In genomic region chr19:57767051-57767450, GRCm38 (mm10) we compare ENCODE assay signal across 27 mouse cellular contexts.
"Had no signal": no experiment of that assay in that cellular context is flagged by ENCODE, and none has a peak within 500 bp of the region (broad histone marks: within the 10 kb centered on the region; RNA-seq: fewer than 3 reads in every experiment).

No protein-coding gene starts in this region.

- H3K27ac ChIP-seq: limb, embryonic 10.5 days; limb, embryonic 12.5 days; limb, embryonic 13.5 days; limb, embryonic 15.5 days; liver, embryonic 12.5 days; liver, embryonic 13.5 days; liver, embryonic 14.5 days; liver, embryonic 15.5 days; lung, embryonic 15.5 days; macrophage; midbrain, embryonic 10.5 days; midbrain, embryonic 12.5 days; midbrain, embryonic 13.5 days; midbrain, embryonic 15.5 days had no signal

- DNase-seq: left cerebral cortex, postnatal 4 days; liver; liver, embryonic 13.5 days; liver, postnatal 0 days; lung, adult 18-20 months; lung, adult 2 months; lung, embryonic 14.5 days; lung, postnatal 10 days; lung, postnatal 14 days; lung, postnatal 36 days; lung, postnatal 4 days; midbrain, embryonic 14.5 days had no signal

- H3K27me3 ChIP-seq: limb, embryonic 12.5 days; limb, embryonic 13.5 days; limb, embryonic 15.5 days; liver, embryonic 12.5 days; liver, embryonic 13.5 days; liver, embryonic 15.5 days; lung, embryonic 15.5 days; megakaryocyte, embryonic 14.5 days; midbrain, embryonic 12.5 days; midbrain, embryonic 13.5 days; midbrain, embryonic 15.5 days had no signal

- H3K9me3 ChIP-seq: limb, embryonic 10.5 days; limb, embryonic 12.5 days; limb, embryonic 13.5 days; limb, embryonic 15.5 days; liver, embryonic 12.5 days; liver, embryonic 13.5 days; liver, embryonic 15.5 days; lung, embryonic 15.5 days; megakaryocyte, embryonic 14.5 days; midbrain, embryonic 10.5 days; midbrain, embryonic 12.5 days; midbrain, embryonic 13.5 days; midbrain, embryonic 15.5 days had no signal

- H3K36me3 ChIP-seq: limb, embryonic 15.5 days; liver, embryonic 12.5 days; liver, embryonic 13.5 days; liver, embryonic 15.5 days; midbrain, embryonic 12.5 days; midbrain, embryonic 15.5 days had no signal

- H3K9ac ChIP-seq: limb, embryonic 12.5 days; limb, embryonic 13.5 days; limb, embryonic 15.5 days; liver, embryonic 12.5 days; liver, embryonic 13.5 days; liver, embryonic 14.5 days; liver, embryonic 15.5 days; liver, postnatal 0 days; lung, embryonic 14.5 days; lung, embryonic 15.5 days; midbrain, embryonic 12.5 days; midbrain, embryonic 13.5 days; midbrain, embryonic 15.5 days had no signal

- H3K4me3 ChIP-seq: limb, embryonic 10.5 days; limb, embryonic 12.5 days; limb, embryonic 13.5 days; limb, embryonic 15.5 days; liver, embryonic 12.5 days; liver, embryonic 13.5 days; liver, embryonic 15.5 days; lung, embryonic 15.5 days; megakaryocyte, embryonic 14.5 days; midbrain, embryonic 10.5 days; midbrain, embryonic 12.5 days; midbrain, embryonic 13.5 days; midbrain, embryonic 15.5 days; myocyte had no signal

- H3K4me1 ChIP-seq: limb, embryonic 10.5 days; limb, embryonic 12.5 days; limb, embryonic 13.5 days; limb, embryonic 15.5 days; megakaryocyte, embryonic 14.5 days; midbrain, embryonic 10.5 days; midbrain, embryonic 12.5 days; midbrain, embryonic 13.5 days; midbrain, embryonic 15.5 days had no signal
